Mouse (Mus musculus) left cerebral cortex, postnatal 4 days (tissue): ENCODE data around the gene Itpr2. TPM values are rescaled to one million over a fixed set of nuclear protein-coding genes. Genes with fewer than 3 reads are reported as not detected.

Experiments
- DNase-seq: peaks from one replicate; pipeline ENCODE4 v3.0.0-alpha.2; 2022
- intact Hi-C: fragments of 180-260 bp; cut with DNase I; formaldehyde crosslinking; loops from one replicate; pipeline ENCODE4 v1.15.1; 2025
- total RNA-seq, 2 experiments: library from RNA; stranded (reverse); gene quantifications; 2 replicates each; pipeline ENCODE4 v1.2.3; 2021

Gene Itpr2
- total RNA-seq, 2 experiments from 2014 or later = 11.3 to 12.9 TPM

DNA sequence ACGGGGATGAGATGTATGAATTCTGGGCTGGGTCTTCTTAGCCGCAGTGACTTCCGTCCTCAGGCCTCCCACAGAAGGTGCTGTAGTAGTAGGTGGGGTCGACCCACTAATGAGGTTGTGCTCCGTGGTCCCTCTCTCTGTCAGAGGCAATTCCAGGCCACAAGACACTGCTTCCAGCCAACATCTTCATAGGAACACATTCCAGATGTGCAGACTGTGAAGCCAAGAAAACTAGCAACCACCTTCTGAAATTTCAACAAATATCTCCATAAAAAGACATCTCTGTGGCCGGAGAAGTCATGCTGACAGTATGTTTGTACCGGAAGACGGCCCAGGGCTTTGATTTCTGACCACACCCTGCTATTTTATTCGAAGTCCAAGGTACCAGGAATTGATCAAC is 256.1 kb downstream of the Itpr2 start:
- DNase-seq = no peak
- intact Hi-C loops = no loop called here

GRCm38 (mm10) chr6:146243068-146243467 is 259.0 kb downstream of the Itpr2 start:
- DNase-seq = no peak
- intact Hi-C loops = no loop called here

DNA sequence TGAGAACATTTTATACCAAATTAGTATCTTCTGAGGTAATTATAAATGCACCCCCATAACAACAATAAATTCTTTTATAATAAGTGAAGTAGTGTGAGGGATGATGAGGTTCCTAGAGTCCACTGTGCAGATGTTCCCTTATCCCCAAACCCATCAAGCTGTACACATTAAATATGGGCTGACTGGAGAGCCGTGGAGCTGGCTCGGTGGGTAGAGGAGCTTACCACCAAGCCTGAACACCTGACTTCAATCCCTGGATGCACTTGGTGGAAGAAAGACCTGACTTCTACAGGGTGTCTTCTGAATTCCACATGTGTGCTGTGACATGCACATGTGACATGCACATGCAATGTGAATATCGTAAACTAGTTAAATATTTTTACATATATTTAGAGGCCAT is 260.7 kb downstream of the Itpr2 start:
- intact Hi-C loops = no loop called here
- no peak for DNase-seq

DNA sequence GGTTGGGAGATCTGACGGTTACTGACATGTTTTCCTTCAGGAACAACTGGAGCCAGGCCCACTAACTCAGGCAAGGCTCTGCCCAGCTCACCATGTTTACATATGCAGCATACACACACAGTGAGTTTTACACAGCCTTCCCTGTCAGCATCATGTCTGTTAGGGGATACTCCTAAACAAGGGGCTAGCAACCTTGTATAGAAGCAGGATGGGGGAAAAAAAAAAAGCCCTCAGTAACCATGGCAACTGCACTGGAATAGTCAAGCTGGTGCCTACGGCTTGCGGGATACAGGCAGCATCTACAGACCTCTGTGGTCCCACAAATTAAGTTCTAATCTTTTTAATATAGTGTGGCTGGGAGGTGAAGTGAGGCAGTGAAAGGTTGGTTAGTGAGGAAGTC is 266.9 kb downstream of the Itpr2 start:
- no peak for DNase-seq
- intact Hi-C loops = no loop called here

DNA sequence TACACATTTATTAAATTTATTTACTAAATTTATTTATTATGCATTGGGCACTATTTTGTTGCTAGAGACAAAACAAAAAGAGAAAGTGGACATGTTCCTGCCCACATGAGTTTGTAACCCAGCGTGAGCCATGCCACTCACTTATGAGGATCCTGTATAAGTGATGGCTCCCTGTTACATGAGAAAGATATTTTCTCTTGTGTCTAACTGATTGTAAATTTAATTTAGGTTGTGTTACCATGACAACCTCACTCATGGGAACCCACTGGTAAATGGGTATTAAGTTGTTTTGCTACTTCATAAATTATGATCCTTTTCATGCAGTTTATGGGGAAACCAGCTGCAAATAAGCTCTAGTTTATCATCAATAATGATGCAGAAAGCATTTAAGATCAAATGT is 267.6 kb downstream of the Itpr2 start:
- intact Hi-C loops = no loop called here
- no peak for DNase-seq

DNA sequence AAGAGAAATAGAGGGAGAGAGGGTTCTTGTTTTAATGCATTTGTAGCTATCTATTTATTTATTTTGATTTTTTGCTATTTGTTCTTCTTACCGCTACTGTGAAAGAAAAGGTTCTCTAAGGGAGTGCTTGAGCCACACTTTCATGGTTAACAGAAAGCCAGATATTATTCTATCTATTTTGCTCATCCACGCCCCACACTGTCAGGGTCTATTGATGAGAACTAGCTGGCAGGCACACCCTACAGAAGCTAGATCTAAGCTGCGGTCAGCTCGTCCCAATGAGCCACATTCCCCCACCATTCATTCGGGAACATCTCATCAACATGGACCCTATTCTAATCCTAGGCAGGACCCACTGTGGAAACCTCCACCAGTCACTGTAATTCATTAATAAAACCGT is 271.1 kb downstream of the Itpr2 start:
- DNase-seq = no peak
- intact Hi-C loops = no loop called here

DNA sequence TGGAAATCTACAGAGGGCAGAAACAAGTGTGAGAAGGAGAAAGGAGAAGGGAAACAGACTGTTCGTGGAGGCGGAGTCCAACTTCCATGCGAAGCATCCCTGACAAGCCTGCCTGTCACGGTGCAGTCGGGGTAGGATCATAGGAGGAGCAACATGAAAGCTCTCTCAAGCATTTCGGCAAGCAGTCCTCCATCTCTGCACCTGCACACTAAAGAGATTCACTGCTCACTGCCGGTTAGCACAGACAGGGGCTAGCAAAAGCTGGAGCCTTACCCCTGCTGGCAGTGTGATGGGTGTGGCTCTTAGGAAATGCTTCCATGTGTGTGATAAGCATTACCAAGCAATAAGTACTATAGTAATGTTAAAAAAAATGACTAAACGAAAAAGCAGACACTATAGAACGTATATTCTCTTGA is 271.6 kb downstream of the Itpr2 start:
- intact Hi-C loops = no loop called here

DNA sequence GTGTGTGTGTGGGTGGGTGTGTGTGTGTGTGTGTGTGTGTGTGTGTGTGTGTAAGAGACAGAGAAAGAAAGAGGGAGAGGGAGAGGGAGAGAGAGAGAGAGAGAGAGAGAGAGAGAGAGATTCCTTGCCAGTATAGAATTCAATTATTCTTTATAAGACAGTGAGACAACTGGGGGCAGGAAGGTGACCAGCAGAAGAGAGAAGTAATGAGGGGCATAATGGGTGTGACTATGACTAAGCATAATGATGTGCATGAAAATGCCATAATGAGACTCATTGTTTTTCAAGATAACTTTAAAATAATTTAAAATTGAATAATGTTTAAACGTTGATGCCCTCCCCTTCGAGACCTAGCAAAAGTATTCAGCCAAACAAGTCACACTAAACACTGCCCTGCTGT is 272.1 kb downstream of the Itpr2 start:
- intact Hi-C loops = no loop called here
- no peak for DNase-seq

More for the DNA sequence above, 271.6 kb downstream of the Itpr2 start:
- no peak for DNase-seq

DNA sequence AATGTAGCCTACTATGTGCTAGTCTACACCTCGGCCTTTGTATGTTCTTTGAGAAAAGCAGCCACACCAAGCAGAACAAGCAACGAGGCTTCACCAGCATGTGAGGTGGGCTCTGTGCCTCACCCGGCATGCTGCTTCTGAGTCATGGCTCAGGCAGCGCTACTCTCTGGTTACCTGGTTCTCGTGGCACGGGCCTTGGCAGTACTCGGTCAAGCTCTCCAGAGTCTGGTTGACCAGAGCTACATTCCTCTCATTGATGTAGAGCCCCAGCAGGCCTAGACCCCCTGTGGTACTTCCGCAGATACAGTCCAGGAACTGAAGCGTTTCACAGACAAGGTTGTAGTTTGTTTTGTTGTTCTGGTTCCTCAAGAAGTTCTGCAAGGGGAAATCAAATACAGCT is 272.5 kb downstream of the Itpr2 start:
- DNase-seq = no peak
- intact Hi-C loops = no loop called here

DNA sequence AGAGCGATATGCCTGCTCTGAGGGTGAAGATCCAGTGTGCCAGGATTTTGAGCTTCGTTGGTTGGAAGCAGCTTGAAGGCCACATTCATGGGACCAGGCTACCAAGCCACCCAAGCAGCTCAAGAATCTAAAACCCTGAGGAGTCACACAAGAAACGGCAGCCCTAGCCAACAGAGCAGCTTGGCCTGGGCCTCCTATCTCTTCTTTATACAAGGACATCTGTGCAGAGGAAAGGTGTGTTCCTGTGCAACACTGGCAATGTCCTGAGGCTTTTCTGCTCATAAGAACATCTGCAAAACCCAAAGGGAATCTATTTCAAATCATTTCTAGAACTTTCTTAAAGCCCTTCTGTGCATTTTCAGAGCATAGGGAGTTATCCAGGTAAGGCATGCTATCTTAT is 274.0 kb downstream of the Itpr2 start:
- no peak for DNase-seq
- intact Hi-C loops = no loop called here

- DNase-seq = no peak
- intact Hi-C loops = no loop called here
Measured at GRCm38 (mm10) chr6:146222403-146223063, 279.5 kb downstream of the Itpr2 start.

DNA sequence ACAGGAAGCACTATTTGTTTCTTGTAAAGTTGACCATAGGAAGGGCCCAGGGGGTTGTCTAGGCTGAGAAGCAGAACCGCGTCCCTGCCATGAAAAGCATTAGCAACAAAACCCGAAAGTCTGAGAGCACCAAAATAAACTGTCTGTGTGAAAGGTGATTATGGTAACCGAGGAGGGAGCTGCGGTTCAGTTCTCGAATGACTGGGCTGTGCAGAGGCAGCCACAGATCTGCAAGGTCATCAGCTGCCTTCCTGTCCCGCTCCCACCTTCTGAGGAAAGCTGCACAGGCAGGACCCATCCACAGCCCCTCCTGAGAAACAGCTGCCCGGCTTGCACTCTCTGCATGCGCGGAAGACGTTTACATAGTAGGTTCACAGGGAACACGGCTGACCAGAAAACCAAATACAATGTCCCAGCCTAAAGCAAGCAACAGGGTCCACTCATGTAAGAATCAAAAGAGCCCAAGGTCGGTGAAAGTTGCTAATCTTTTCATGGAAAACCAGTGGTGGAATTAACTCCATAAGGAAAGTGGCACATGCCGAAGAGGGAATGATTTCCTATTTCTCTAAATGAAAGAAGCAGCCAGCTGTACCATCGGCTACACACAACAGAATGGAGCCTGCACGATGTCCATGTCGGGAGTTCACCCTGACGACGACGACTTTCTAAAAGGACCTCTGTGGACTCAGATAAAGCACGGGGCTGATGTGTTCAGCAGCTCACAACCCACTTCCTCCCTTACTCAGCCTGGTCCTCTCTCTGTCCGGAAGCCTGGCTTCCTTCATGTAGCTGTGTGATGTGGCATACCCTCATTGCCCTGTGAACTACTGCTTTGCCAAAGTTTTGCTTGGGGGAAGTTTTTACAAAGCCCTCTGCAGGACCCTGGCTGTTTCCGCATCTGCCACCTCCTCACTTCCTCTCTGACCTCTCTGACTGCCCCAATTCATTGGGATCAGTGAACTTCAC is 280.4 kb downstream of the Itpr2 start:
- no peak for DNase-seq
- intact Hi-C loops = no loop called here

DNA sequence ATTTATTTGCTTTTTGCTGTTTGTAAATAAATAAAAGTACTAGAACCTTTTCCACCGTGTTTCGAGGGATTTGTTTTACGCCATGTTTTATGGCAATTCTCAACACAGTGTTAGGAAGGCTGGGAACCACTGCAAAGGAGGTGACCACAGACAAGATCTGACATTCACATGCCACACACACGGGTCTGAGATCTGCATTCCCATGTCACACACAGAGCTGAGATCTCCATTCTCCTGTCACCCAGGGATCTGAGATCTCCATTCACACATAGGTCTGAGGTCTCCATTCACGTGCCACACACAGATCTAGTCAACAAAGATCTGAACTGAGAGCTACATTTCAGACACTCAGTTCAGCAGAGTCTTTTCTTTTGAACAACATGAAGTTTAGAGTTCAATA is 282.0 kb downstream of the Itpr2 start:
- DNase-seq = no peak
- intact Hi-C loops = no loop called here

GRCm38 (mm10) chr6:146219534-146219933 is 282.5 kb downstream of the Itpr2 start:
- DNase-seq = no peak
- intact Hi-C loops = no loop called here

GRCm38 (mm10) chr6:146215302-146215701 is 286.7 kb downstream of the Itpr2 start:
- intact Hi-C loops = no loop called here
- DNase-seq = no peak

- DNase-seq = no peak
- intact Hi-C loops = no loop called here
Measured at GRCm38 (mm10) chr6:146212339-146212738, 289.7 kb downstream of the Itpr2 start.

GRCm38 (mm10) chr6:146211233-146211632 is 290.8 kb downstream of the Itpr2 start:
- no peak for DNase-seq
- intact Hi-C loops = no loop called here

- intact Hi-C loops = no loop called here
- DNase-seq = no peak
Measured at GRCm38 (mm10) chr6:146208983-146209382, 293.0 kb downstream of the Itpr2 start.

DNA sequence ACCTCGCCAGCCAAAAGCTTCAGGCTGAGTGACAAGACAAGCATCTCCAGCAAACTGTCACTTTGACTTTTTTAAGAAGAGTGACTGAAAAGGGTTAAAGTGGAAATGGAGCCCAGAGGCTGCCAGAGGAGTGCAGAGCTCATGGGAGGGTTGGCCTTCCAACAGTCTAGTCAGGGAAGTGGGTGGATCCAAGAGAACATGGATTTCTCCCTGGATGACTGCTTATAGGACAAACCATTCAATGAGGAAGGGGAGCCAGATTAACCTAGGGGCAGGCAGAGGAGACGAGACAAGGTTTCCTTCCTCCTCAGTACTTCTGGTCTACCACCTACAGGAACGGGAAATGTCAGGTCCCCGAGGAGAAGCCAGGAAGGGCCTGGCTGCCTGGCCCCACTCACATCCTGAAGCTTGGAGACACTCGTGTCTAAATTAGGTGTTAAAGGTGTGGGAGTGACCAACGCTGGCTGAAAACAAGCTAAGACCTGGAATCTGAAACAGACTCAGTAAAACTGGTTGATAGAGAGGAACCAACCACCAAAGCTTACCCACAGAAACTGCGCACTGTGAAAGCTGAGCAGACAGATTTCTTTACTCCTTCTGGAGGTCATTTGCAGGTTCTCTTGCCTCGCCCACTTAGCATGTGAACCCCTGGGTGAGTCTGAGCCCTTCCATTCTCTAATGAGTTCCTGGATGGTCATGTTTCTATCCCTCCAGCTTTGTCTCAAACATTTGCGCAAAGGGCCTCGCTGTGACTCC is 294.6 kb downstream of the Itpr2 start:
- DNase-seq = no peak
- intact Hi-C loops = no loop called here

DNA sequence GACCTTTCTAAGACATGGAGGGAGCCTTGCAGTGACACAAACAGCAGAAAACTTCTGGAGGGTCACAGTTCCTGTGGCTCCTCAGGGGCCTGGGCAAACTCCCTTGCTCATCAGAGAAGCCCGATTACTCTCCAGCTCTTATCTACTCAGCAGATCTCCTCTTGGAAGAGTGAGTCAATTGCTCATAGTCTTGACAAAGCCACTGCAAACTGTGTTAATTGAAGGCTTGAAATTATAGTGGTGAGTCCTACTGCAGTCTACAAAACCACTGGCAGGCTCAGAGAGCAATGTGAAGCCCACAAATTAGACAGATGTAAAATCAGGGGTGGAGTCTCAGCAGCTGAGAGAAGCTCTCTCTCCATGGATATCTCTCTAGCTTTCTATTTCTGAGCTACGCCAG is 296.9 kb downstream of the Itpr2 start:
- no peak for DNase-seq
- intact Hi-C loops = no loop called here

DNA sequence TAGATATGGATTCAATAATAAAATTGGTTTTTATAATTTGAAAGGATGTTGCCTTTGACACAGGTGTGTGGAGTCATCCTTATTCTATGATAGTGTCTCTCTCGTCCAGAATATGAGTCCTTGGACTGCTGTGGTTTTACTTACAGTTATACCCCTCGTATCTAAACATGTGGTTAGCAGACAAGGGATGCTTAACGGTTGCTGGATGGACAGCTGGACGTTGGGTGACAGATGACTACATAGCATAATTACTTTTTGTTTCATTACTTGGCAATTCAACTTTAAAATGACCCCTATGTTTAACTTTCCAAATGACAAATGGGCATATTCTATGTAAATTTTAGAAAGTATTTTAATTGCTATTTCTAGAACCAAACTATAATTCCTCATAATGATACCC is 297.6 kb downstream of the Itpr2 start:
- DNase-seq = no peak
- intact Hi-C loops = no loop called here
